Mouse (Mus musculus) liver, embryonic 14.5 days (tissue): ENCODE results near the gene Ifit1bl2.

Source experiments
- CTCF ChIP-seq: IDR thresholded peaks from 2 replicates; pipeline ENCODE4 v1.5.1; 2016; ENCODE audit warnings: antibody characterized with exemption, low read depth, control low read depth
- EP300 ChIP-seq: IDR thresholded peaks from 2 replicates; pipeline ENCODE4 v1.6.1; 2016; ENCODE audit warnings: antibody characterized with exemption, low read depth

GRCm38 (mm10) chr19:34605472-34605871 is 35.1 kb downstream of the Ifit1bl2 start:
- no peak for TF ChIP-seq CTCF
- no peak for TF ChIP-seq EP300
